Mouse (Mus musculus) layer of hippocampus, postnatal 25 days (tissue): ENCODE measurements at regions not wholly inside any gene's neighbourhood (a gene's known extent, or its start where the extent isn't known, plus 50 kb on each side); places are given as distances from the start of the nearest gene placed in this dataset.
"Not testable (repeated sequence)": the region's sequence is repeated elsewhere in the genome, so short reads cannot be mapped to it uniquely, and the experiment has no call there.

ENCODE experiments used
- DNase-seq, 2 experiments: peaks; one replicate each; pipeline ENCODE4 v3.0.0; 2022; ENCODE audit warnings: mixed read lengths in 2 of 2, low spot score in 1 of 2; ENCODE audit errors: extremely low spot score in 1 of 2
- microRNA-seq, 2 experiments: library from miRNA; unstranded; fragments of <30 nt; microRNA quantifications; one replicate each; pipeline ENCODE4 v1.2.0; 2021

- DNase-seq: peak in 1 of 2 experiments; percentile 49
These were observed 97.7 kb upstream of the Zcchc13 start for GRCm38 (mm10) chrX:103532620-103533199.

- DNase-seq: peak in 1 of 2 experiments; percentile 26
These were observed 97.1 kb upstream of the Zcchc13 start for GRCm38 (mm10) chrX:103533306-103533705.

- no peak for DNase-seq
These were observed 96.6 kb upstream of the Zcchc13 start for GRCm38 (mm10) chrX:103533831-103534230.

- no peak for DNase-seq
These were observed 83.7 kb upstream of the Zcchc13 start for GRCm38 (mm10) chrX:103546490-103547202.

GRCm38 (mm10) chrX:103551304-103551703, 79.1 kb upstream of the Zcchc13 start:
- DNase-seq: peak in 1 of 2 experiments; percentile 42

GRCm38 (mm10) chrX:103553196-103553595, 77.2 kb upstream of the Zcchc13 start:
- no peak for DNase-seq

GRCm38 (mm10) chrX:103553605-103554004, 76.8 kb upstream of the Zcchc13 start:
- no peak for DNase-seq

- DNase-seq: not testable (repeated sequence)
These were observed 75.1 kb upstream of the Zcchc13 start for GRCm38 (mm10) chrX:103555041-103555986.

GRCm38 (mm10) chrX:103556046-103556445, 74.3 kb upstream of the Zcchc13 start:
- DNase-seq: no peak

- no peak for DNase-seq
These were observed 73.5 kb upstream of the Zcchc13 start for GRCm38 (mm10) chrX:103556681-103557490.

- DNase-seq: no peak
These were observed 72.9 kb upstream of the Zcchc13 start for GRCm38 (mm10) chrX:103557496-103557895.

- DNase-seq: peak; percentile 71 to 79
These were observed 66.7 kb upstream of the Zcchc13 start for GRCm38 (mm10) chrX:103563531-103564246.

GRCm38 (mm10) chrX:103573344-103573743, 57.0 kb upstream of the Zcchc13 start:
- DNase-seq: no peak

GRCm38 (mm10) chrX:103579484-103579883, 50.9 kb upstream of the Zcchc13 start:
- no peak for DNase-seq

Small RNAs in the stretch of these regions (microRNA-seq; reads per million reads assigned to microRNA genes)
- gene Mir374b (0 to 0.20 reads per million in 2 experiments), gene Mir374c (0 reads per million in 2 experiments), gene Mir421 (385 to 433 reads per million in 2 experiments)
